Mouse (Mus musculus): ENCODE measurements around the gene Ttc23l. TPM values are rescaled to one million over a fixed set of nuclear protein-coding genes. Genes with fewer than 3 reads are reported as not detected.
"Not testable (repeated sequence)": the region's sequence is repeated elsewhere in the genome, so short reads cannot be mapped to it uniquely, and the experiment has no call there.

The Ttc23l gene
- polyA plus RNA-seq (2012; rRNA removed) = 0.11 and 0.15 TPM in 2 replicates

DNA sequence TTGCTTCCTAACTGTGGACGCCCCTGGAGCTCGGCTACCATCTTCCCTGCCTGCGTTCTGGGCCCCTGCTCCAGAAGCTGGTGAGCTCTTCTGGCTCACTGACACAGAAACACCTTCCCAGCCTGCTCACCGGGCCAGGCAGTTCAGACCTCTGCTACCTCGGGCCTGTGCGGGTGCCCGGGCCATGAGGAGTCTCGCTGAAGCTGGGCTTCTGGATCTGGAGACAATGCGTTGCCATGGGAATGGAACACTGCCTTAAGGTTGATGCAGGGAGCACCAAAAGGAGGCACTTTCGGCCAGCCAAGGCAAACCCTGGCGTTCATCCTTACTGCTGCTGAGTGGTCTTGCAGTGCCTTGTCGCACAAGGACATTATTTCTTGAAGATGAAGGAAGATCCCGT, at the start of gene Ttc23l:
TSS of gene Ttc23l (minus strand) at position 204 of the 400 bp plus-strand sequence.
- no peak for DNase-seq (ENCODE audit: low read depth)

DNA sequence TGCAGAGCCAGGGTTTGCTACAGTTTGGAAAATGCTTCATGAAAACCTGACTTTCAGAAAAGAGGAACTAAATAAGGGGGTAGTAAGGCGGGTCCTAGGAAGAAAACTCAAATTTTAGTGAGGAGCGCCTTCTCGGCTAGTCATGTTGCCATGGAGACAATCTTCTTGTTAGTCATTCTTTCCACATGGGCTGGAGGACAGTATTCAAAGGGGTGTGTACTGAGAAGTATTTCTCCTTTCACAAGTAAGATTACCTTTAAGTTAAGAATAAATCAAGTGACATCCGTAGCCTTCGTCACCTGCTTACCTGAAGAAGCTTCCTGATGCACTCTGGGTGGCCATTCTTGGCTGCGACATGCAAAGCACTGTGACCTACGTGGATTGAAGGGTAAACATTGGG, 40.9 kb upstream of the Ttc23l start:
- no peak for DNase-seq (ENCODE audit: low read depth)

DNA sequence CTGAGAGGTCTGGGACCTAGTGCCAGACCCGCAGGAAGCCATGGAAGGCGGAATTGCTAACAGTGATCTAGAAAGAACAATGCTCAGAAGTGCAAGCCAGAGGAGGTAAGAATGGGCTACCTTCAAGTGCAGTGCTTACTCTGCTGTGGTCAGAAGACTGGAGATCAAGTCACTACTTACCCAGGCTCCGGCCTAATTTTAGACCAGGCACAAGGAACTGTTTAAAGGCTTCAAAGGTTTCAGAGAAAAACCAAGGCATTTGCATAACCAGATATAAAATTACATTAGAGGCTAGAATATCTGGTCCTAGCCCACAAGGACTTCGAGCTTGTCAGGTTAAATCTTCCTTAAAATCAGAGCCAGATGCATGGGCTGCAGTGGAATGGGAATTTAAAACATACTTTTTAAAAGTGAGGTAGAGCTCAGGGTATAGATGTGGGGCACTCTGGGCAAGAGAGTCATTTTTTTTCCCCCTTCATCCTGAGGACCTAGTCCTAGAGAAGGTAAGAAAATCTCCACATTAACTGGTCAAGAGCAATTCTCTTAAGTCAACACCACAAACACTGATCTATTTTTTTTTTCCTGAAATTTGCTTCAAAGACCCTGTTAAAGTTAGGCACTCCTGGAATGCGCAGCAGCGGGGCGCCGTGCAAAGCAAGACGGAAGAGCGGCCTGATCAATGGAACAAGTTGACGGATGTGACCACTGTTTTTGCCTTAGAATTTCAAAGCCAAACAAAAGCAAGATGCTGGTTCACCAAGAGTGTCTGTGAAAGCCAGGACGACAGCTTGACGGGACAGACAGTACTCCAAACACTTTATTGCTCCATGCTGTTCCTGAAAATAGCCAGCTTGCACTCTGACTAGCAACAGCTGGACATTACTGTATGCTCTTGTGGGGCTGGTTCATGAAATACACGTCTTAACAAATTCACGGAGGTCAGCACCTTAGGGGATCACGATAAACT, 40.1 kb upstream of the Ttc23l start:
- DNase-seq (ENCODE audit: low read depth) = no peak

DNA sequence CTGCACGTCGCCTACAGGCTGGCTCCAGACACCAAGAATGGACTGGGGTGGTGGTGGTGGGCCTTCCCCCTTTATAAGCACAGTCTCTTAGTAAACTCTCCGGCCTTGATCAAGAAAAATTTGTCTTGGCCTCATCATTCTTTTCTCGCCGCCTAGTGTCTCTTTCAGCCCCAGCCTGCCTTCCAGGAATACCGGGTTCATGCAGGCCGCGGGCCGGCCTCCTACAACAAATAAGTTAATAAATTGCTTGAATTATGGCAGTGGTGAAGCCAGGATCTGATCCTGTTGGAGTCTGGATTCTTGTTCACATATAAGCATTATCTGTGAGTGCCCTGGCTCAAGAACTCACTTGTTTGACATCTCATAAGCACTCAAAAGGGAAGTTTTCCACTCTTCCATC, 38.4 kb upstream of the Ttc23l start:
- no peak for DNase-seq (ENCODE audit: low read depth)

DNA sequence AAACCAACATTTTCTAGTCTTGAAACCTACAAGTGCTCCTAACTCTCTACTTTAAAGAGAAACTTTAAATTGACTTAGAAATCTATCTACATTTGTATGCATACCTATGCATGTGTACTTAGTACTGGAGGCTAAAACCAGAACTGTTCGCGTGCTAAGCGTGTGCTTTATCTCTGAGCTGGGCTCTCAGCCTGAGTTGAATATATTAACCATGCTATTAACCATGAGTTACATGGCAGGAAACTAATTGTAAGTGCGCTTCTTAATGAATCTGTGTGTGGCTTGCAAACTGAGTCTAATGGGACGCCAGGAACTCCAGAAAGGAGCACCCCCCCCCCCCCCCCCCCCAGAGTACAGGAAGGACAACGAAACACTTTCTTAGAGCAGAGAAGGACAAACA, 36.9 kb upstream of the Ttc23l start:
- DNase-seq (ENCODE audit: low read depth) = no peak

DNA sequence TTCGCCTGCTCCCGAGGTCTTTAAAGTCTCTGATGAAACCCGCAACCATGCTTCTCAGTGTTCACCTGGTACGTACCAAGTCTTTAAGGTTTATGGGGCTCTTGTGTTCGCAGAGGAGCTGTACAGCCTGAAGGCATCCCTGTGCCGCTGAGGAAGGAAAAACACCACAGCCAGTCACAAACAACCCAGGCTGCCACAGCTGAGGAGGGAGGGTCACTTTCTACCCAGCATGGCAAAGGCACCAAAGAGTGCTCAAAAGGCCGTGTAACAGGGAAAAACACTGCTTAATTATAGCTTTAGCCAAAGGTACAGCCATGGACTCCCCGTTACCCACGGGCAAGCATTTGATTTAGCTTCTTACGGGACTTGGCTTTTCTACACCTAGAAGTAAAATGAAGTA, 36.4 kb upstream of the Ttc23l start:
- DNase-seq (ENCODE audit: low read depth) = no peak

DNA sequence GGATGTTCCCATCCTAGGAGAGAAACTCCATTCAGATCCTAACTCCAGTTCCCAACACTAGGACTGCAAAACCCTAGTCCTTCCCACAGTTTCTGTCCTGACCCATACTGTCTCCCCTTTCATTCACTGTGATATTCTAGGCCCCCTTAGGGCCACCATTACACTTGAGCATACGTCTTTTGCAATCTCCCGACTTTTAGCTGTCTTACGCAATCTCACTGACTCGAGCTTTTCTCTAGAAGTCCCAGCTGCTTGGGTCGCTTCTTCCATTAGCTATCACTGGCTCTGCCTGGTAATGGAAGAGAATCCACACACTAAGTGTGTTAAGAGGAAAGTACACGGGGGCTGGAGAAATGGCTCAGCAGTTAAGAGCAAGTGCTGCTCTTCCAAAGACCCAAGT, 34.6 kb upstream of the Ttc23l start:
- no peak for DNase-seq (ENCODE audit: low read depth)

DNA sequence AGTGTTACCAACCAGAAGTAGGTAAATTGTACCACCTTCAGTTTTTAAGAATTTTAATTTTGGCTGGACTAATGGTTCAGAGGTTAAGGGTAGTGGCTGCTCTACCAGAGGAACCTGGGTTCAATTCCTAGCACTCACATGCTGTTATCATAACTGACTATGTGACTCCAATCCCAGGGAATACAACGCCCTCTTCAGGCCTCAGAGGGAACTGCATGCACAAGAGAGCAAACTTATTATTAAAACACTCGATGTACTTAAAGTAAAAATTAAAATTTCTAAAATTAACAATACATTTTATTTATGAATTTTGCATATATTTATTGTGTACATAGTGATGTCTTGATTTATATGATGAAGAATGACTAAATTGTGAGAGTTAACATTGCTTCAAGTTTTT, 28.1 kb upstream of the Ttc23l start:
- DNase-seq (ENCODE audit: low read depth) = no peak

DNA sequence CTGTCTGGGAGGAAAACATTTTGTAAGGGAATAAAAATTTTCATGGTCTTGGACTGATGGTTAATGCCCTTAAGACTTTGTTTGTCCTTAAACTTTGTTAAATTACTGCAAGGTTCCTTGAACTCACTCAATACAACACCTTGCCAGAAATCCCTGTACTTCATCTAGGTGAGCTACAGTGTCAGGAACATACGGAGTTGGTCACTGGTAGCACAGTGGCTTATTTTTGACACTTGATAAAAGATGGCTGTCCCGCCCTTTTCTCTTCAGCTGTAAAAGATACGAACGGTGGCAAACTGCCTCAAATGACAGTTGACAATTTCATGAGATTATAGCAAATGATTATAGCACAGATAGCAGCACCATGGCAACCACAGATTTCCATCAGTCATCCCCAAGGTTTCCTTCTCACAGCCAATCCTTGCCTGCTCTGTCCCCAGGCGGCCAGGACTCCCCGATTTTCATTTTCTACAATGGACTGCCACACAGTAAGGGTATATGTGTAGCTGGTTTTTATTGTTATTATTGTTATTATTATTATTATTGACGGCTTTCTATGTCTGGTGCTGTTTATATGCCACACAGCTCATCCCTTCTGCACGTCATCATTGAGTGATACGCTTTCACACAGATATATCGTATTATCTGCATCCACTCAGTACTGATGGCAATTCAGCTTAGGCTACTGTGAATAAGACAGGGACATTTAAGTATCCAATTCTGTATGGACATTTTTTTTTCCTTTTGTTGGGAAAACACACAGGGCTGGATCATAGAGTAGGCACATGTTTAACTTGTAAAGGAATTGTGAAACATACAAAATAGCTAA, 26.1 kb upstream of the Ttc23l start:
- no peak for DNase-seq (ENCODE audit: low read depth)

DNA sequence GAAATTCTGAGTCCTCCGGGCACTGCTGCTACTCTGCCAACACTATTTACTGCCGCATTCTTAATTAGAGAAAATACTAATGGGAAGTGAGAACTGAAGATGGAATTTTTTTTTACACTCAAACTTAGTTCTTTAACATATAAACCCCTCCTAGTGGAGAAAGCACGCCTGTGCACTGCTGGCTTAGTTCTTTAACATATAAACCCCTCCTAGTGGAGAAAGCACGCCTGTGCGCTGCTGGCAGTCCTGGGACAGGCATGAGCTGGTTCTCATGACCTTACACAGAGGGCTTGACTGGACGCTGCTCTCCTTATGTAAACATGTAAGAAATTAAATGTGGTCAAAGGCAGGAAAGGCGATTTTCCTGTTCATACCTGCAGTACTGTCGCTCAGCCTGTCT, 24.9 kb upstream of the Ttc23l start:
- no peak for DNase-seq (ENCODE audit: low read depth)

DNA sequence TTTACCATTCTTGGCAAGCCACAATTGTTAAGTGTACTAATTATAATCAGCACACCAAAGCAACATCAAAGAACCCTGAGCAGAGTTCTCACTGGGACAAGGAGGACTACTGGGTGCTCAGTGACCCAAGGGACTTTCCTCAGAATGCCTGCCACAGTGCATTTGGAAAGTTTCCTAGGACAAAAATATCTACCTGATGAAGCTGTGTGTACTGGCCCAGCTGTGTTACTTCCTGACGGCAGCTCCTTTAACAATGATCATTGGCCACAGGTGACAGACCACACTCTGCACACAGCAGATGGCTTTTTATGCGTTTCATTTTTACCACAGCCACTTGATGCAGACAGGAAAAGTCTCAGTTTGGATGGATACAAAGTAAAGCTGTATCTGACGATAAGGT, 20.7 kb upstream of the Ttc23l start:
- DNase-seq (ENCODE audit: low read depth) = no peak

DNA sequence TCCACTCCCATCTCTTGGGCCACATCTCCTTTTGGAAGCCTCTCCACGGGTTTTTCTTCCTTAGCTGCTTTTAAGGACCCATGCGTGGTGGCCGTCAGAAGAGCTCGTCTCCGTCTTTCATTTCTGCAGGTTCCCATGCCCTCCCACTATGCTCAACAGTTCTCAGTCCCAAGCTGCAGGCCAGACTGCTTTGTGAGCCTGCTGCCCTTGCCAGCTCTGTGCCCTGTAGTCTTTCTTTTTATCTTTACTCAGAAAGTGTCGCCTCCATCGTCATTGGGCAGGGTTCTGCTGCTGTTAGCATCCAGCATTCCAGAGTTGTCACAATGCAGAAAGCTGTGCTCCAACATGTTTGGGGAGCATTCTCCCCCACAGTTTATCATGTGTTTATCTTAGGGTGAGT, 8.0 kb upstream of the Ttc23l start:
- no peak for DNase-seq (ENCODE audit: low read depth)

DNA sequence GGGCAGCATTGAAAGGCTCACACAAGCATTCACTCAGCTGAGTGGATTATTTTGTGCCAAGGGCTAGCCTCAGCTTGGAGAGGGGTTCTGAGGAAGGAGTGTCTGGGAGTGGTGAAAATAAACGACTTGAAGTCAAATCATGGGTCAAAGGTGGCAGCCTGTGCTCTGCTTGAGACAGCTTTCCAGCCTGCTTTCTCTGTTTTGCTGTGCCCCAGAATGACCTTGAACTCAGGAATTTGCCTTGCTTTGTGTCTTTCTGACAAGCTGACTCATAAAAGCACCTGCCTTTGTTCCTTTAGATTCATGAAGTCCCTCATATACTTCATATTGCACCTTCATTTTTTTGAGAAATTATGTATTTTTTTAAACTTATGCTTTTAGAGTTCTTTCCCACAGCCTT, 5.7 kb upstream of the Ttc23l start:
- DNase-seq (ENCODE audit: low read depth) = no peak

DNA sequence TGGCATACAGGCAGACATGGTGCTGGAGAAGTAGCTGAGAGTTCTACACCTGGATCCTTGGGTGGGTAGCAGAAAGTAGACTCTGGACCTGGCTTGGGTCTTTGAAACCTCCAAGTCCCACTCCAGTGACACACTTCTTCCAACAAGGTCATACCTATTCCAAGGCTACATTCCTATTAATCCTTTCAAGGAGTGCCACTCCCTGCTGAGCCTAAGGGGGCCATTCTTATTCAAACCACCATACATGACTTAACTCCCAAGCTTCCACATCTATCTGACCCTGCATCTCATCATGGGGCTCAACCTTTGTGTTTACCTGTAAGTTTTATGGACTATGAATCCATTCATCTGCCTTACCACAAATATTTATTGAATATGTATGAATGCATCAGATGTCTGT, 3.8 kb upstream of the Ttc23l start:
- no peak for DNase-seq (ENCODE audit: low read depth)

DNA sequence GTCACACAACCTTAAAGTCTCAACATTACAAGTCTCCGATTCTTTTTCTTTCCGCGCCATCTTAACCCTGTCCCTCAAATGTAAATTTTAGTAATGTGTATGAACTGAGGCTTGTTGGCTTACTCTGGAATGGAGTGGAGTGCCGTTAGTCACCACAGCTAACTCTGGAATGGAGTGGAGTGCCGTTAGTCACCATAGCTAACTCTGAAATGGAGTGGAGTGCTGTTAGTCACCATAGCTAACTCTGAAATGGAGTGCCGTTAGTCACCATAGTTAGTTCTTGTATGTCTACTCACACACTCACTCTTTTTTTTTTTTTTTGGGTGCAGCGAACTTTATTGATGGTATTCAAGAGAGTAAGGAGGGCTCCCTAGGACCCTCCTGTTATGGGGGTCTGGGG, 1.5 kb upstream of the Ttc23l start:
- DNase-seq (ENCODE audit: low read depth) = no peak

DNA sequence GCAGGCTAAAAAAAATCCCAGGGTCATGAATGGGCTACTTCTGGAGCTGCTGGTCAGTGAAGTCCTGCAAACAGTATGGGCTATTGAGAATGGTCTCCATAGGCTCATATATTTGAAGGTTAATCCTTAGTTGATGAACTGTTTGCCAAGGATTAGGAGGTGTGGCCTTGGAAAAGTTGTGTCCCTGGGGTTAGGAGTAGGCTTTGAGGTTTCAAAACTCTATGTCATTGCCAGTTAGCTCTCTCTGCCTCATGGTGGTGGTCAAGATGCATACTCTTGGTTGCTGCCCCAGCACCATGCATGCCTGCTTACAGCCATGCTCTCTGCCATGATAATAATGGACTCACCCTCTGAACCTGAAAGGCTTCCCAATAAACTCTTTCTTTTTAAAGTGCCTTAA, 4.1 kb downstream of the Ttc23l start:
- DNase-seq (ENCODE audit: low read depth) = no peak

DNA sequence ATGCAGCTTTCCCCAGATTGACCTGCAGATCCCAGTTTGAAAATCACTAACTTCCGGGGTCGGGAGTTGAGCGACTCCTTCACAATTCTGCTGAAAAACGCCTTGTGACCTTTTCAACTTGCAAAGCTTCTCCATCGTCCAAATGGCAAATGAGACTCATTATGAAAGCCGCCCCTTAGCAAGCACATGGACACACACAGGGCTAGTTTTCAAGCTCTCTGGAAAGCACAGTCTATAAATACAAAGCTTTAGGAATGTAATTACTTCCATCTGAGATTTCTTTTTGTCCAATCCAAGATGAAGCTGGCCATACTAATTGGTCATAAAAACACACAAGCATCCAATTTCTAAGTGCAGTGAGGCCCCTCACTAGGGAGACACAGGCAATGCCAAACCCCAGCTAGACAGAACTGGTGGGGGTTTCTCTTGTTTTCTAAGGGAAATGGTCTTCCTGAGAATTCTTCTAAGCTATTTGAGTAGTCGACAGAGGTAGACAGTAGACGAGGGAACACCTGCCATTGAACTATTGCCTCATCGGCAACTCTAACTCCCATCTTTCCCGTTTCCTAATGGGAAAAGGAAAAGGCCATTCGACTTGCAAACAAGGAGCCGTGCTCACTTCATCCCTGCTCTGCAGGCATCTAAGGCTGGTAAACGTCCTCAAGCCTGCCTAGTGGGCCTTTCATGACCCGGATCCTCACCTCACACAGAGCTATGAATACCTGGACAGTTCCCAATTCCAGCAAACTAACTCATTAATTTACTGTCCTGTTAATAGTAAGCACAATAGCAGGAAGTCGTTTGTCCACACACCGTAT, 18.0 kb downstream of the Ttc23l start:
- DNase-seq (ENCODE audit: low read depth) = no peak

DNA sequence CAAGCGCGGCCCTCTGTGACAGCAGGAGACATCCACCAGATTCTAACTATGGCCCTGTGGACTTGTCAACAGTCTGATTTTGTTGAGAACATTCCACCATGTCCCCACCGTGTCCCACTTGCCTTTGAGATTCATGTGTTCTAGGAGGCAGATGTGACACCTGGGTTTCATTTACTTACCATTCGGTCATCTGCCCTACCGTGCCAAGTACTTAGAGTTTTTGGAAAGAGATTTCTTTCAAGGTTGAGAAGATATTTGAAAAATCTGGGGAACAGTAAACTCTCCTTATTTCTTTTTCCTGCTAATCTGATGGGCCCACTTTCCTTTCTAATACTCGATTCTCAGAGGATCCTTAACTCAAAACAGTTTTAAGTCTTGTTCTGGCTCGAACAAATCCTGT, 22.5 kb downstream of the Ttc23l start:
- DNase-seq (ENCODE audit: low read depth) = no peak

DNA sequence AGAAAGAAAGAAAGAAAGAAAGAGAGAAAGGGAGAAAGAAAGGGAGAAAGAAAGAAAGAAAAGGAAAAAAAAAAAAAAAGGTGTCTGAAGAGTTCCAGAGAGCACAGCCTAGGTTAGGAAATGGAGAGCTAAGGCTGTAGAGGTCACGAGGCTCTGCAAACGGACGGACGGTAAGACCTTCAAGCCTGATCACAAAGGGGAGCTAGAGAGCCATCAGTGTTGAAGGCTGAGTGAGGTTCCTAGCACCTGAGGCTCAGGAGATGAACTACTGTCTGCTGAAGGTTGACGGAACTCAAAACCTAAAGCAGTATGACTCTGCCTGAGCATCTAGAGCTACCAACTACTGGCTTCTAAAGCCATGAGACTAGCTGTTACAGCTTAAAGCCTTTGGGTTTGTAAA, 23.9 kb downstream of the Ttc23l start:
- no peak for DNase-seq (ENCODE audit: low read depth)

DNA sequence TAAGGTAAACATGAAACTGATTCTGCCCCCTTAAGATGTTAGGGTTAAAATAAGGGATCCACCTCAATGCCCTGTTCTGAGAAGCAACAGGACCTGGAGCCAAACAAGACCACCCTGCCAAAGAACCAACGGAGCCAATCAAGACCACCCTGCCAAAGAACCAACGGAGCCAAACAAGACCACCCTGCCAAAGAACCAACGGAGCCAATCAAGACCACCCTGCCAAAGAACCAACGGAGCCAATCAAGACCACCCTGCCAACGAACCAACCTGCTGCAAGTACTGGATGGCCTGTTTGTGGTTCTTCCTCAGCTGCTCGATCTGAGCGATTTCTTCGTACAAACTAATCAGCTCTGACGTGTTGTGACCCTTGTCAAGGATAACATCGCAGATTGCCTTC, 25.1 kb downstream of the Ttc23l start:
- not testable (repeated sequence) for DNase-seq (ENCODE audit: low read depth)

DNA sequence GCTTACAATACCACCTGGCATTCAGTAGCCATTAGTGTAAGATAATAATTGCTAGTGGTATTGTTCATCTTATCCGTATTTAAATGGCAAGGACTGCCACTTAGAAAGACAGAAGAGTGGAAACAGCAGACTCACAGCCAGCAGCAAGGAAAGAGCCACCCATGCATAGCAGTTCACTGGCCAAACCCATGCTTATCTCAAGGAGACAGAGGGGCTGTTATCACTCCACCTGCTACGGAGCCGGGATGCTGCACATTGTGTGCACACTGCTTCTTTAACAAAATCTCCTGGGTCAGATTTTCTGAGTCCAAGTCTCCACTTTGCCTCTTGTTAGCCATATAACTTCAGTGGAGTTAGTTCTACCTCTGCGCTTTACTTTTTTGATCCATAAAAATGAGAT, 27.1 kb downstream of the Ttc23l start:
- no peak for DNase-seq (ENCODE audit: low read depth)

DNA sequence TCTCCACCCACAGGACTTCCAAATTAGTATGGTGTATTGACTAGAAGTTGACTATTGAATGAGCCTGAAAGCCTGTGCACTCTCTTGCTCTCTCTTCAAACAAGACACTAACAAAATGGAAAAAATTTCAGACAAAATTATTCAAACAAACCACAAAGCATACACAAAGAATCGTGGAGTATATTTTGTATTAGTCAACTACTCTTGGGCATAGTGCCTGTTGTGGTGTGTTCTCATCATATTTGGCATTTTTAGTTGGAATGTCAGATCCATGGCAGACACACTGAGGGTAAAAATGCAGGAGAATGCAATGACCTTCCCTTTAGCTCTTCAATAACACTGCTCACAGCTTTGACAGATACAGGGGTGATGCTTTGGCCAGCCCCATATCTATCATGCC, 32.6 kb downstream of the Ttc23l start:
- DNase-seq (ENCODE audit: low read depth) = no peak
